In genomic region chr9:66127884-66128283, GRCm38 (mm10) we compare ENCODE assay signal across 9 mouse cellular contexts. TPM values are rescaled to one million over a fixed set of nuclear protein-coding genes. Genes with fewer than 3 reads are reported as not detected.
DNase-seq lines count a peak whose midpoint lies in the region; ATAC-seq and TF ChIP-seq lines count a peak whose summit lies in the region.
"Had no signal": no experiment of that assay in that cellular context is flagged by ENCODE, and none has a peak within 500 bp of the region (broad histone marks: within the 10 kb centered on the region; RNA-seq: fewer than 3 reads in every experiment).

No protein-coding gene starts in this region.

- no peak for TF ChIP-seq POLR2A in thymus, adult 2 months (IDR thresholded peaks at IDR 0.05; ENCODE audit: control insufficient read depth, extremely low read depth, insufficient read depth, low read length, poor library complexity)

- peak overlapping the region; percentile 80; the same call in 1 of the 2 replicates for H3K4me3 ChIP-seq in kidney, embryonic 15.5 days (replicated peaks)
- peak overlapping the region; percentile 70; the same call in 1 of the 2 replicates for H3K4me3 ChIP-seq in embryonic facial prominence, embryonic 15.5 days (replicated peaks)
- H3K4me3 ChIP-seq in limb, embryonic 10.5 days: peak overlapping the region; percentile 68; the same call in 1 of the 2 replicates
- H3K4me3 ChIP-seq in midbrain, embryonic 15.5 days: no peak overlapping the region; the same call in 1 of the 2 replicates
- no peak overlapping the region for H3K4me3 ChIP-seq in thymus, adult 2 months (ENCODE audit: control insufficient read depth, insufficient read depth, low read length)

- H3K27ac ChIP-seq in kidney, embryonic 15.5 days: no peak overlapping the region
- no peak overlapping the region for H3K27ac ChIP-seq in embryonic facial prominence, embryonic 15.5 days (replicated peaks)
- no peak overlapping the region for H3K27ac ChIP-seq in limb, embryonic 10.5 days
- no peak overlapping the region for H3K27ac ChIP-seq in midbrain, embryonic 15.5 days
- no peak overlapping the region for H3K27ac ChIP-seq in thymus, adult 2 months (ENCODE audit: control insufficient read depth, insufficient read depth, low read length)

- H3K9me3 ChIP-seq in kidney, embryonic 15.5 days (replicated peaks): no peaks in the 10 kb centered on the region
- no peaks in the 10 kb centered on the region for H3K9me3 ChIP-seq in embryonic facial prominence, embryonic 15.5 days (replicated peaks)
- no peaks in the 10 kb centered on the region for H3K9me3 ChIP-seq in limb, embryonic 10.5 days (replicated peaks)
- no peaks in the 10 kb centered on the region for H3K9me3 ChIP-seq in midbrain, embryonic 15.5 days

- H3K36me3 ChIP-seq in kidney, embryonic 15.5 days: peaks cover 25% of the 10 kb centered on the region
- H3K36me3 ChIP-seq in embryonic facial prominence, embryonic 15.5 days: peaks cover 8% of the 10 kb centered on the region; the same call in 1 of the 2 replicates
- peaks cover 25% of the 10 kb centered on the region for H3K36me3 ChIP-seq in limb, embryonic 10.5 days
- H3K36me3 ChIP-seq in midbrain, embryonic 15.5 days (replicated peaks): peaks cover under 1% of the 10 kb centered on the region; the same call in 1 of the 2 replicates
- peaks cover 4% of the 10 kb centered on the region; the same call in 1 of the 2 replicates for H3K36me3 ChIP-seq in thymus, adult 2 months (ENCODE audit: control insufficient read depth, insufficient read depth, low read length)

- 0 out of 2 replicates have a peak overlapping the region, but pooled peaks have one; percentile 72 for H3K9ac ChIP-seq in kidney, embryonic 15.5 days
- H3K9ac ChIP-seq in embryonic facial prominence, embryonic 15.5 days: no peak overlapping the region
- no peak overlapping the region for H3K9ac ChIP-seq in midbrain, embryonic 15.5 days

- WGBS in kidney, embryonic 15.5 days: 89% methylated on average over 4 of the region's 4 CpGs
- 90% methylated on average over 4 of the region's 4 CpGs for WGBS in embryonic facial prominence, embryonic 15.5 days
- WGBS in limb, embryonic 10.5 days: 96% methylated on average over 4 of the region's 4 CpGs
- 97% methylated on average over 4 of the region's 4 CpGs for WGBS in midbrain, embryonic 15.5 days
- WGBS in thymus, adult 2 months: 96% methylated on average over 4 of the region's 4 CpGs

- peaks cover 32% of the 10 kb centered on the region for H3K4me1 ChIP-seq in kidney, embryonic 15.5 days
- peaks cover 25% of the 10 kb centered on the region for H3K4me1 ChIP-seq in embryonic facial prominence, embryonic 15.5 days
- H3K4me1 ChIP-seq in limb, embryonic 10.5 days: peaks cover 36% of the 10 kb centered on the region
- H3K4me1 ChIP-seq in midbrain, embryonic 15.5 days: peaks cover 36% of the 10 kb centered on the region
- H3K4me1 ChIP-seq in thymus, adult 2 months (replicated peaks; ENCODE audit: control insufficient read depth, insufficient read depth, low read length): peaks cover 6% of the 10 kb centered on the region

- no peak for TF ChIP-seq CTCF in thymus, adult 2 months (IDR thresholded peaks at IDR 0.05; ENCODE audit: borderline replicate concordance, control insufficient read depth, extremely low read depth, insufficient read depth, low read length, poor library complexity)

- no peak for DNase-seq in kidney, adult 18-20 months
- DNase-seq in limb, embryonic 10.5 days (ENCODE audit: low spot score): no peak
- no peak for DNase-seq in thymus, adult 2 months
- DNase-seq: kidney, postnatal 4 days; lung, postnatal 4 days had no signal

- ATAC-seq in kidney, embryonic 15.5 days (replicated peaks; ENCODE audit: low FRiP score): no peak
- no peak for ATAC-seq in embryonic facial prominence, embryonic 15.5 days (ENCODE audit: insufficient number of reproducible peaks, low FRiP score, low TSS enrichment, low read depth)
- ATAC-seq in midbrain, embryonic 15.5 days (replicated peaks): no peak
- ATAC-seq in activated CD4-positive, CD25-positive, alpha-beta regulatory T cell, adult 4 months: no peak

- peak overlapping the region; percentile 73 for H3K4me2 ChIP-seq in kidney, embryonic 15.5 days
- H3K4me2 ChIP-seq in embryonic facial prominence, embryonic 15.5 days (replicated peaks): no peak overlapping the region
- peak overlapping the region; percentile 72; the same call in 1 of the 2 replicates for H3K4me2 ChIP-seq in midbrain, embryonic 15.5 days

- H3K27me3 ChIP-seq in kidney, embryonic 15.5 days: no peaks in the 10 kb centered on the region
- H3K27me3 ChIP-seq in embryonic facial prominence, embryonic 15.5 days: no peaks in the 10 kb centered on the region
- H3K27me3 ChIP-seq in limb, embryonic 10.5 days (ENCODE audit: low read depth, poor library complexity, severe bottlenecking): no peaks in the 10 kb centered on the region
- no peaks in the 10 kb centered on the region for H3K27me3 ChIP-seq in midbrain, embryonic 15.5 days (replicated peaks)
- no peaks in the 10 kb centered on the region for H3K27me3 ChIP-seq in thymus, adult 2 months (ENCODE audit: control insufficient read depth, insufficient read depth, low read length)

RNA-seq across cellular contexts. Expression of gene Ciao2a, which starts 1.5 kb away (rescaled TPM):
- 151 and 165 TPM in 2 replicates for polyA plus RNA-seq in kidney, embryonic 15.5 days (2015; fragmentation: Nextera tagmentation; extraction: Ambion mirVana)
- 128 and 129 TPM in 2 replicates for polyA plus RNA-seq in embryonic facial prominence, embryonic 15.5 days (2015; fragmentation: Nextera tagmentation; extraction: Ambion mirVana)
- 166 and 171 TPM in 2 replicates for polyA plus RNA-seq in limb, embryonic 10.5 days (2016; fragmentation: Nextera tagmentation; extraction: Ambion mirVana)
- 59.2 and 59.7 TPM in 2 replicates for polyA plus RNA-seq in midbrain, embryonic 15.5 days (2015; fragmentation: Nextera tagmentation; extraction: Ambion mirVana)
- 16.4 and 16.9 TPM in 2 replicates for polyA plus RNA-seq in thymus, adult 2 months (2012; rRNA removed)
- polyA plus RNA-seq in activated CD4-positive, CD25-positive, alpha-beta regulatory T cell, adult 4 months (2017; shearing (Covaris generic)): 100 to 1,000 TPM; 180 to 193 TPM

RNA-seq across cellular contexts. Expression of gene Snx1, which starts 1.5 kb away (rescaled TPM):
- polyA plus RNA-seq in kidney, embryonic 15.5 days (2015; fragmentation: Nextera tagmentation; extraction: Ambion mirVana): 137 and 142 TPM in 2 replicates
- polyA plus RNA-seq in embryonic facial prominence, embryonic 15.5 days (2015; fragmentation: Nextera tagmentation; extraction: Ambion mirVana): 127 and 130 TPM in 2 replicates
- 122 and 126 TPM in 2 replicates for polyA plus RNA-seq in limb, embryonic 10.5 days (2016; fragmentation: Nextera tagmentation; extraction: Ambion mirVana)
- 75.5 and 76.6 TPM in 2 replicates for polyA plus RNA-seq in midbrain, embryonic 15.5 days (2015; fragmentation: Nextera tagmentation; extraction: Ambion mirVana)
- 55.3 and 59.1 TPM in 2 replicates for polyA plus RNA-seq in thymus, adult 2 months (2012; rRNA removed)
- 10 to 100 TPM; 71.4 to 82.3 TPM for polyA plus RNA-seq in activated CD4-positive, CD25-positive, alpha-beta regulatory T cell, adult 4 months (2017; shearing (Covaris generic))

RNA-seq across cellular contexts. Expression of gene Dapk2, which starts 30.1 kb away (rescaled TPM):
- polyA plus RNA-seq in kidney, embryonic 15.5 days (2015; fragmentation: Nextera tagmentation; extraction: Ambion mirVana): 4.8 and 6.5 TPM in 2 replicates
- polyA plus RNA-seq in embryonic facial prominence, embryonic 15.5 days (2015; fragmentation: Nextera tagmentation; extraction: Ambion mirVana): 17.1 and 18.0 TPM in 2 replicates
- 2.9 and 3.6 TPM in 2 replicates for polyA plus RNA-seq in limb, embryonic 10.5 days (2016; fragmentation: Nextera tagmentation; extraction: Ambion mirVana)
- polyA plus RNA-seq in midbrain, embryonic 15.5 days (2015; fragmentation: Nextera tagmentation; extraction: Ambion mirVana): 0.82 and 1.4 TPM in 2 replicates
- 3.4 and 5.1 TPM in 2 replicates for polyA plus RNA-seq in thymus, adult 2 months (2012; rRNA removed)
- 1 to 10 TPM in 1 of 2 experiments, under 1 TPM in 1; 0.82 to 2.6 TPM for polyA plus RNA-seq in activated CD4-positive, CD25-positive, alpha-beta regulatory T cell, adult 4 months (2017; shearing (Covaris generic))

RNA-seq across cellular contexts. Expression of gene Snx22, which starts 58.4 kb away (rescaled TPM):
- polyA plus RNA-seq in kidney, embryonic 15.5 days (2015; fragmentation: Nextera tagmentation; extraction: Ambion mirVana): 1.4 and 2.3 TPM in 2 replicates
- polyA plus RNA-seq in embryonic facial prominence, embryonic 15.5 days (2015; fragmentation: Nextera tagmentation; extraction: Ambion mirVana): 5.3 and 6.0 TPM in 2 replicates
- 1.9 and 2.4 TPM in 2 replicates for polyA plus RNA-seq in limb, embryonic 10.5 days (2016; fragmentation: Nextera tagmentation; extraction: Ambion mirVana)
- polyA plus RNA-seq in midbrain, embryonic 15.5 days (2015; fragmentation: Nextera tagmentation; extraction: Ambion mirVana): 11.2 and 11.9 TPM in 2 replicates
- 5.8 and 9.2 TPM in 2 replicates for polyA plus RNA-seq in thymus, adult 2 months (2012; rRNA removed)
- polyA plus RNA-seq in activated CD4-positive, CD25-positive, alpha-beta regulatory T cell, adult 4 months (2017; shearing (Covaris generic)): 1 to 10 TPM in 1 of 2 experiments, under 1 TPM in 1; 0.79 to 2.5 TPM

Comparison
In these comparisons a context has a peak if more than half of its experiments do, and no peak if none do; other contexts are left out.
1. H3K4me3 ChIP-seq: peak in kidney, embryonic 15.5 days (single experiment), embryonic facial prominence, embryonic 15.5 days (single experiment) and limb, embryonic 10.5 days (single experiment); none in midbrain, embryonic 15.5 days (single experiment) and thymus, adult 2 months (single experiment).